Mouse (Mus musculus): Measurements from ENCODE around the gene Sept1. TPM values are rescaled to one million over a fixed set of nuclear protein-coding genes. Genes with fewer than 3 reads are reported as not detected.

Sept1 gene
- polyA plus RNA-seq (2017; shearing (Covaris generic)) = 100 to 1,000 TPM; 783 to 927 (median 807) TPM

DNA sequence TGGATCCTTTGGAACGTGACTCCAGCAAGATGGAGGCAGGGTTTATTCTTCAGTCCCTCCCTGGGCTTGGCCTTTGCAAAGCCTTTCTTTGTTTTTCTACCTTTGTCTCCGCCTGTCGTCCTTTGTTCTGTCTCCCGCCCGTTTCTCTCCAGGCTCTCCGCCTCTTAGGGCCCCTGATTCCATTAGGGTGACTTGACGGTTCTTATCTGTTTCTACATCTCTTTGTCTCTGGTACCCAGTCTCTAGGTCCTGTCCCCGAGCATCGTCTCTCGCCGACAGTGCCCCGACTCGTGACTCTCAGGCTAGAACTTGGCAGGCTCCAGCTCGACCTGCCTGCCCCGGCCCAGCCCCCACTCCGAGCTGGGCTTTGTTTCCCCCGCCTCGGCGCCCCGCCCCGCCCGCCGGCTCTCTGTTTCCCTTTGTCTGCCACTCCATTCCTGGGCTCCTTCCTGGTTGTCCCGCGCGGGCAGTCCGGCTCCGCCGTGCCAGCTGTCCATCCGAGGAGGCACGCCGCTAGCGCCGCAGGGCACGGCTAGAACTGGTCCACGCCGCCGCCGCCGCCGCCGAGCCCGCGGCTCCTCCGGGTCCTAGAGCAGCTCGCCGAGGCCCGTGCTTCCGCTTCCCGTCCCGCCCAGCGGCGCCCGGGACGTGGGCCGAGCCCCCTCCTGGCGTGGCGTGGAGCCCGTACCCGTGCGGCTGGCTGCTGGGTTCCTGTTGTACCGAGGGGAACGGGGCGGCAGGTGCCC, at the start of gene Sept1, which contains the start of gene Zfp553:
Sept1 (minus strand) TSS at position 509 of the 746 bp plus-strand sequence.
Zfp553 (plus strand) TSS at position 440 of the 746 bp plus-strand sequence.
- ATAC-seq = peak; percentile 81

DNA sequence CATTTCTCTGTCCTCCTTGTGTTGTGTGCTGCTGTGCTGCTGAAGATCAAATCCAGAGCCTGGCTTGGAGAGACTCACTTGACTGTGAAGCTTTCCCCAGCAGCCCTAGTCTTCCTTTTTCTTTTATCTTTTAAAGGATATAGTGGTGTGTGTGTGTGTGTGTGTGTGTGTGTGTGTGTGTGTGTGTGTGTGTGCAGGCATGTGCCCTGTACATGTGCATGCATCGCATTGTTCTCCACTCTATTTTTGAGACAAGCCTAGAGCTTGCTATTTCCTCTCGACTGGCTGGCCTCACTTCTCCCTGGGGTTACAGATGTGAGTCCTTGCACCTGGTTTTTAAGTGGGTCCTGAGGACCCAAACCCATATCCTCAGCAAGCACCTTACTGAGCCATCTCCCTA, 49.3 kb upstream of the Sept1 start:
- no peak for ATAC-seq

DNA sequence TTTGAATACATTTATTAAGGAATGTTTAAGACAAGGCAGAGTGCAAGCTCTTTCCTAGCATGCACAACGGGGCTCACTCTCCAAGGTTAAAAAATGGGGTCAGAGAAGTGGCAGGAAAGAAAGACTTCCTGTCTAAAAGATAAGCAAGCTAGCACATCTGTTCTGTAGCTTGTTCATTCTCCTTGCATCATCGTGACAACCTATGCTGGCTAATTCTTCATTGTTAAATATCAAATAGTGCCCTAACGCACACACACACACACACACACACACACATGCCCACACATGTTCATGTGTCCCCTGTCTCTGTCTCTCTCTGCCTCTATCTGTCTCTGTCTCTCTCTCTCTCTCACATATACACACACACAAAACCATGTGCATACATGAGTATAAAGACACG, 48.2 kb upstream of the Sept1 start:
- no peak for ATAC-seq

DNA sequence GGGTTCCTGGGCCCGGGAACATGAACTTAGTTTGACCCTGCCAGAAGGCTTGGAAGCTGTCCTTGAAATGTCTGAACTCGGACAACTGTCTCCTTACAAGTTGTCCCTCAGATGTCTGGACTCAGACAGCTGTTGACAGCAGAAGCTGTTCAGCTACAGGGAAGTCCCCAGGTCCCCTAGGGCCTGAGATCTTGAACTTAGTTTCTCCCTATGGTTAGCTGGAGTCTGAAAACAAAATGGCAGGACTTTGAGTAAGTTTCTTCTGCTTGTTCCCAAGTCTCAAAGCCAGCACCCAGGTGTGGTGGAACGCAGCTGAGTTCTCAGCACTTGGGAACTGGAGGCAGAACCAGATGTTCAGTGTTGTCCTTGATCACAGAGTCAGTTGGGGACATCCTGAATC, 47.2 kb upstream of the Sept1 start:
- ATAC-seq = no peak

- ATAC-seq = peak; percentile 33
These were observed 45.4 kb upstream of the Sept1 start for GRCm38 (mm10) chr7:127278311-127278710.

DNA sequence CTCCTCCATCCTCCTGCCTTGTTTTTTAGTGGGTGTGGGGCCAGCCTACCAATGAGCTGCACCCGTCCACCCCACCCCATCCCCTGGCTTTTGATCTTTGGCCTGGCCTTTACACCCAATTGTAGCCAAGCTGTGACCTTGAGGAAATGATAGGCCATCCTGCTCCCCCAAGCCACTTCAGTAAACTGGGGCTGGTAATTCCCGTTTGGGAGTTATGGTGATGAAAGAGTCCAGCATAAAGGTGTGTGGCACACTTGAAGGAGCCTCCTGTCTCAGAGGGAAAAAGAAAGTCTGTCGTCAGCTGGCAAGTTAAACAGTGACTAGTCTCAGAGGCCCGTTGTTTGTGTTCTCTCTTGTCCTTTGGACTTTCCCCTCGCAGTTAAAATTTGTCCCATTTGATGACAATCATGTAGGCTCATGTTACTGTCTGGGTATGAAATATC, 43.6 kb upstream of the Sept1 start:
- ATAC-seq = no peak

GRCm38 (mm10) chr7:127273925-127274789, 41.2 kb upstream of the Sept1 start, which contains the start of gene Sephs2:
Sephs2 (minus strand) TSS chr7:127274055.
- peak; percentile 97 for ATAC-seq

- ATAC-seq = peak; percentile 29
These were observed 40.4 kb upstream of the Sept1 start for GRCm38 (mm10) chr7:127273118-127273923.

- no peak for ATAC-seq
These were observed 39.6 kb upstream of the Sept1 start for GRCm38 (mm10) chr7:127272566-127272965.

- ATAC-seq = no peak
These were observed 38.2 kb upstream of the Sept1 start for GRCm38 (mm10) chr7:127271093-127271492.

DNA sequence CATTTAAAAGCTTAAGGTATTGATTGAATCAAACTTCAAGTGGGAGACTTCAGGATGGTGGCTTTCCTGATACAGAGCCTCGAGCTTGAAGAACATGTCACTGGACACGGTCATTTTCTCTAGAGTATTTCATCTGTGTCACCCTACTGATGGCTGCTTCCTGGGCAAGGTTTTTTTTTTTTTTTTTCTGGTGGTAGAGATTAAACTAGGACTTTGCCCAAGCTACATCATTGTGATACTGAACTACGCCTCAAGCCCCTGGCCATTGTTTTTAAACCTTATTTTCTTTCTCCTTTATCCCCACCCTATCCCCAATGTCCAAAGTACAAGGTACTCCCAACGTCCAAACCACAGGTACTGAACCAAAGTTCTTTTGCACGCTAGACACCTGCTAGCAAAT, 37.7 kb upstream of the Sept1 start:
- no peak for ATAC-seq

DNA sequence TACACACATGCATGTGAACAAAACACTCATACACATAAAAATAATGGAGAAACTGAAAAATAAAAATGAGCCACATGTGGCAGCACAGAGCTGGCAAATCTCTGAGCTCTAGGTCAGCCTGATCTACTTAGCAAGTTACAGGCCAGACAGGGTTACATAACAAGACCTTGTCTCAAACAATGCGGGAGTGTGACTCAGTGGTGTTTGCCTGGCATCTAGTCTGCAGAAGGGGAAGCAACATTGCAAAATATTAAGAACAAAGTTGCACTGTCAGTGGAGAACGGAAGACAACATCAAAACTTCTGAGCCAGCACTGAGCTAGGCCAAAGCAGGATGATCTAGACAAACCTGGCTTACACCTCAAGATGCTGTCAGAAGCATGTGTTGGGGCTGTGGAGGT, 37.3 kb upstream of the Sept1 start:
- ATAC-seq = no peak

- ATAC-seq = no peak
These were observed 30.6 kb upstream of the Sept1 start for GRCm38 (mm10) chr7:127263526-127263925.

GRCm38 (mm10) chr7:127262218-127262961, 29.5 kb upstream of the Sept1 start:
- no peak for ATAC-seq

DNA sequence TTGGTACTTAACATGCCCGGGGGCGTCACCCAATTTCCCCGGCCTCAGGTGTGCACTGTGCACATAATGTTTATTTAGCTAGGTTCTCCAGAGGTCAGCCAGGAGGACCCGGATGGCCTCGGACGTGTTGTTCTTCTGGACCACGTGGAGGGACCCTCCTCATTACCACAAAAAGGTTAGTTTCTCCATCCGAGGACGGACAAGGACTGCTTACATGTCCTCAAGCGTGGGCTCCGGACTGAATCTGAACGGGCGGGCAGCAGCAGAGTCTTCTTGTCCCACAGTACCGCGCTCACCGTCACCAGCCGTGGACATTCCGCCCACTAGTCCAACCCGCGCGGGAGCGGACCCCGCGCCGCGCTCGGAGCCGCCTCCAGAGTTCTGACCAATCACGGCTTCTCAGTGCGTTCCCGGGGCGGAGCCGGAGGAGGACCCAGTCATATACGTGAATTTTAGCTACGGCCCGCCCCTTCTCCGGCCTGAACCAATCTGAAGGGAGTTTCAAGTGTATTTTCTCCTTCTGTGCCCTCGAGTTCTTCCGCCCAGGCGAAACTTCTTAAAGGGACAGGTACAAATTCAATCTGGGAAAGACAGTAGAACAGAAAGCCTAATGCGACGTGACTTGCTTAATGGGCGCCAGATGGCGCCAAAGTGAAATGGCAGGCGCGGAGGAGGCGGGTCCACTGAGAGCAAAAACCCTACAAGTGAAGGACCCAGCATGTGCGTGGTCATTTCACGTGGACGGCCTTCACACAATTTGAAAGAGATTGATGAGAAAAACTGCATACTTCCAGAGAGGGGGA, 27.6 kb upstream of the Sept1 start, which contains the start of gene Dctpp1:
Dctpp1 (minus strand) TSS at position 401 of the 803 bp plus-strand sequence.
- ATAC-seq = peak; percentile 99

- ATAC-seq = no peak
These were observed 26.4 kb upstream of the Sept1 start for GRCm38 (mm10) chr7:127259186-127259905.

- no peak for ATAC-seq
These were observed 23.6 kb upstream of the Sept1 start for GRCm38 (mm10) chr7:127256518-127256917.

GRCm38 (mm10) chr7:127255965-127256364, 23.0 kb upstream of the Sept1 start:
- no peak for ATAC-seq

GRCm38 (mm10) chr7:127255008-127255407, 22.1 kb upstream of the Sept1 start:
- ATAC-seq = no peak
